Mouse (Mus musculus): ENCODE measurements at regions not wholly inside any gene's neighbourhood (a gene's known extent, or its start where the extent isn't known, plus 50 kb on each side); places are given as distances from the start of the nearest gene placed in this dataset.

- no peak for TF ChIP-seq CTCF (IDR thresholded peaks at IDR 0.05; ENCODE audit: low read depth, low read length)
- no peak for TF ChIP-seq POLR2A (IDR thresholded peaks at IDR 0.05; ENCODE audit: borderline replicate concordance, low read depth, low read length)
These were observed 62.2 kb upstream of the Mboat1 start for GRCm38 (mm10) chr13:30074069-30074468.
